Mouse (Mus musculus) small intestine, adult 2 months (tissue): ENCODE data around the gene Rps9.

Source experiments
- CTCF ChIP-seq: fragments of 200-500 bp; IDR thresholded peaks from 2 replicates; pipeline ENCODE4 v1.5.1; 2012; ENCODE audit warnings: low read depth, mild to moderate bottlenecking, control low read depth, inconsistent platforms, low read length, moderate library complexity, mixed read lengths; ENCODE audit not compliant: insufficient replicate concordance, insufficient read length; ENCODE audit errors: extremely low read depth
- POLR2A ChIP-seq: fragments of 200-500 bp; IDR thresholded peaks from 2 replicates; pipeline ENCODE4 v1.6.1; 2012; ENCODE audit warnings: low read depth, mild to moderate bottlenecking, control low read depth, inconsistent platforms, low read length, moderate library complexity

DNA sequence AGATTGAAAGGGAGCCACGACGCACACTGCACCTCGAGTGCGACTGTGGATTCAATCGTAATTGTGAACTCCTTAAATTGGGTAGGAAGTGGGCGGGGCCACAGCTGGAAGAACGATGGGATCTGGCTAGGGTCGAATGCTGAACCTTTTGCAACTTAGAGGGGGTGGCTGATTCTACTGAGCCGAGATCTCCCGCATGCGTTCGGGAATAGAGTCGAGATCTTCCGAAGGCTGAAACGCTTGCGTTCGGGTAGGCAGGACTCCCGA lies 10.1 kb upstream of the Rps9 start:
- no peak for TF ChIP-seq CTCF
- peak; percentile 82 for TF ChIP-seq POLR2A
